Mouse (Mus musculus): ENCODE data around the gene Rabif. TPM values are rescaled to one million over a fixed set of nuclear protein-coding genes. Genes with fewer than 3 reads are reported as not detected.
A peak's percentile ranks its signal among the peaks of the same experiment; 100 is the strongest.

Gene Rabif
- total RNA-seq, 1 experiment from 2014 or later, result 16.9 TPM

- ATAC-seq (ENCODE audit: extremely low read depth, insufficient number of reproducible peaks, low FRiP score, poor library complexity, severe bottlenecking), result no peak
These were observed 41.1 kb downstream of the Rabif start for GRCm38 (mm10) chr1:134535513-134535912.

- no peak for ATAC-seq (ENCODE audit: extremely low read depth, insufficient number of reproducible peaks, low FRiP score, poor library complexity, severe bottlenecking)
These were observed 46.2 kb downstream of the Rabif start for GRCm38 (mm10) chr1:134540610-134541009.

DNA sequence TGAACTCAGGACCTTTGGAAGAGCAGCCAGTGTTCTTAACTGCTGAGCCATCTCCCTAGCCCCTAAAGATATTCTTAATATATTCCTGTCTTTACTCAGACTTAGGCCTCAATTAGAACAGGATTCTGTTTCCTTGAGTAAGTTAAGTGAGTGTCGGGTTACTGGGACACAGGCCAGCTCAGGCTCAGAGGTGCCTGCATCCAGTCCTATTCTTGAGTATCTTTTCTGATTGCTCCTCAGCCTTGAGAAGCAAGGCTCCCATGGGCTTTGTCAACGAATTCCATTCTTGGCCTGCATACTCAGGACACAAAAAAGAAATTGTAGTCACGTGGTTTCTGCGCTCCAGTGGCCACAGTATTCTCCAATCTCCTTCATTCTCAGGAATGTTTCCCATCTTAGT is 53.8 kb downstream of the Rabif start:
- no peak for ATAC-seq (ENCODE audit: extremely low read depth, insufficient number of reproducible peaks, low FRiP score, poor library complexity, severe bottlenecking)

DNA sequence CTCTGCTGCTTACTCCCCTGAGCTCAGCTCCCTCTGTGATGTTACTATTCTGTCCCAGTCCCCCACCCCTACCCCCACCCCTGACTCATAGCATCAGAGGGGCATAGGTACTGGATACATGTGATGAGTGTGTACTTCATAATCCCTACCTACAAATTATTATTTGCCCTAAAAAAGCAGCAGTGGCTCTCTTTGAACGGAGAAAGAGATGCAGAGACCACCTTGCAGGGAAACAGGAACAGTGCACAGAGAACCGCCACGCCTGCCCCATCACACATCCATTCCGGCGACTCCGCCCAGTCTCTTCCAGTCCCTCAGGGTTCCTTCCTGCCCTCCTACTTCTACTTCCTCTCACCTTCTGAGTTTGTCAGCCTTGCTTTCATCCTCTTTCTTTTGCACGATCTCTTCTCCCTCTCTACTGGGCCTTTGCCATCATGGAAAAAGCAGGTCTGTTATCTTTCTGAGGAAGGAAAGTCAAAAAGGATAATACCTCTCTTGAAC is 55.2 kb downstream of the Rabif start, which contains the start of gene Mgat4e:
TSS of gene Mgat4e (minus strand) at position 51 of the 501 bp plus-strand sequence.
- ATAC-seq (ENCODE audit: extremely low read depth, insufficient number of reproducible peaks, low FRiP score, poor library complexity, severe bottlenecking), result no peak

DNA sequence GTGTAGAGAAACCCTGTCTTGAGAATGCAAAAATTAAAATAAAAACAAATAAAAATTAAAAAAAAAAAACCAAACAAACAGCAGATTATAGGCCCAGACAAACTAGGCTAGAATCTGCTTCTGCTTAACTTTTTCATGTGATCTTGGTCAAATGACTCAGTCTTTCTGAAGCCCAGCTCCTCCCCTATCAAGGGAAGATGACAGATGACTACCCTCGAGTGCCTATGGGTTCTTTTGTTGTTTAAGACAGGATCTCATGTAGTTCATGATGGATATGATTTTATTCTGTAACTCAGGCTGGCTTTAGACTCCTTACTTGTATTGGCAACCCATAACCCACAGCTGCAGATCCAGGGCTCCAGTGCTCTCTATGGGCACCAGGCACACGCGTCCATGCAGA is 57.4 kb downstream of the Rabif start:
- no peak for ATAC-seq (ENCODE audit: extremely low read depth, insufficient number of reproducible peaks, low FRiP score, poor library complexity, severe bottlenecking)

GRCm38 (mm10) chr1:134552396-134552795 is 57.9 kb downstream of the Rabif start:
- ATAC-seq (ENCODE audit: extremely low read depth, insufficient number of reproducible peaks, low FRiP score, poor library complexity, severe bottlenecking), result no peak

DNA sequence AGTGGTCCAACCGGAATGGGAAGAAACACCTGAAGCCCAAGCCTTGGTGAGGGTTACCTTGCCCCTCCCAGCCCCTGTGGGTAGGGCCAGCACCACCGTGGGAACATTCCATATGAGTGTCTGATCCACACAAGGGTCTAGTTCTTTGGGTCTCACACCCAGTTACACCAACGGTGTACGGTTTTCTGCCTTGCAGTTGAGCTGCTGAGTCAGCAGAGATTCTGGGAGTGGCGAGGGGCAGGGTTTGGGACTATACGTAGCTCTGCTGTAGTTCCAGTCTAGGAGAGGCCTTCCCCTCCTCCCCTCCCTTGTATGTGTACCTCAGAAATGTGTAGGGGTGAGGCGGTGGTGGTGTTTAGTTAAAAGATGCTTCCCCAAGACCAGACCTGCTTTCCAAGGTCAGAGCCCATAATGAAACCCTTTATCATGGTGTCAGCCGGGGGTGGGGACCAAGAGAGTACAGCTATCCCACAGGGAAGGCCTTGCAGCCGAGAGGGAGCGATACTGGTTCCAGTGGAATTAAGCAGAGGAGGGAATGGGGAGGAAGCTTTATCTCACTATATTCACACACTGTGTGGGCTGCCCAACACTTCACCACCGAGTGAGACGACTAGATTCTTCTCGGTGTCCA is 60.9 kb downstream of the Rabif start:
- ATAC-seq (ENCODE audit: extremely low read depth, insufficient number of reproducible peaks, low FRiP score, poor library complexity, severe bottlenecking), result no peak

- ATAC-seq (ENCODE audit: extremely low read depth, insufficient number of reproducible peaks, low FRiP score, poor library complexity, severe bottlenecking), result no peak
These were observed 61.6 kb downstream of the Rabif start for GRCm38 (mm10) chr1:134555871-134556670.

- ATAC-seq (ENCODE audit: extremely low read depth, insufficient number of reproducible peaks, low FRiP score, poor library complexity, severe bottlenecking), result peak; percentile 90
These were observed 62.3 kb downstream of the Rabif start for GRCm38 (mm10) chr1:134556671-134557218.

Other genes starting within 250 kb of the Rabif start
- not detected in 2 replicates for gene Myog, start 204.7 kb upstream of the Rabif start, total RNA-seq (2017)
- 2.9 and 3.2 TPM in 2 replicates for gene Ppfia4, start 161.7 kb upstream of the Rabif start, total RNA-seq (2017)
- 63.7 and 74.1 TPM in 2 replicates for gene Tmem183a, start 132.7 kb upstream of the Rabif start, total RNA-seq (2017)
- gene 4933406M09Rik, start 108.7 kb upstream of the Rabif start, total RNA-seq (2017), result 0.35 TPM in 1 of 2 replicates, not detected in the other
- gene Cyb5r1, start 89.1 kb upstream of the Rabif start, total RNA-seq (2017), result 82.5 and 86.9 TPM in 2 replicates
- 373 and 380 TPM in 2 replicates for gene Adipor1, start 79.3 kb upstream of the Rabif start, total RNA-seq (2017)
- gene Klhl12, start 39.1 kb upstream of the Rabif start, total RNA-seq (2017), result 31.3 and 38.4 TPM in 2 replicates
- gene Mgat4e, start 55.0 kb downstream of the Rabif start, total RNA-seq (2017), result not detected in 2 replicates
- 57.0 and 59.7 TPM in 2 replicates for gene Kdm5b, start 65.5 kb downstream of the Rabif start, total RNA-seq (2017)
- gene Syt2, start 152.0 kb downstream of the Rabif start, total RNA-seq (2017), result 0.12 TPM in 1 of 2 replicates, not detected in the other

Measured in neutrophil, adult 5-6 weeks (primary cell).